Mouse (Mus musculus) stomach, postnatal 0 days (tissue): ENCODE measurements around the gene Syt6.

Source experiments
- CTCF ChIP-seq: IDR thresholded peaks from 2 replicates; pipeline ENCODE4 v1.5.1; 2016; ENCODE audit warnings: antibody characterized with exemption, low read depth, mild to moderate bottlenecking, moderate library complexity
- EP300 ChIP-seq: optimal IDR thresholded peaks from 2 replicates; pipeline ENCODE3; 2016; ENCODE audit warnings: antibody characterized with exemption

DNA sequence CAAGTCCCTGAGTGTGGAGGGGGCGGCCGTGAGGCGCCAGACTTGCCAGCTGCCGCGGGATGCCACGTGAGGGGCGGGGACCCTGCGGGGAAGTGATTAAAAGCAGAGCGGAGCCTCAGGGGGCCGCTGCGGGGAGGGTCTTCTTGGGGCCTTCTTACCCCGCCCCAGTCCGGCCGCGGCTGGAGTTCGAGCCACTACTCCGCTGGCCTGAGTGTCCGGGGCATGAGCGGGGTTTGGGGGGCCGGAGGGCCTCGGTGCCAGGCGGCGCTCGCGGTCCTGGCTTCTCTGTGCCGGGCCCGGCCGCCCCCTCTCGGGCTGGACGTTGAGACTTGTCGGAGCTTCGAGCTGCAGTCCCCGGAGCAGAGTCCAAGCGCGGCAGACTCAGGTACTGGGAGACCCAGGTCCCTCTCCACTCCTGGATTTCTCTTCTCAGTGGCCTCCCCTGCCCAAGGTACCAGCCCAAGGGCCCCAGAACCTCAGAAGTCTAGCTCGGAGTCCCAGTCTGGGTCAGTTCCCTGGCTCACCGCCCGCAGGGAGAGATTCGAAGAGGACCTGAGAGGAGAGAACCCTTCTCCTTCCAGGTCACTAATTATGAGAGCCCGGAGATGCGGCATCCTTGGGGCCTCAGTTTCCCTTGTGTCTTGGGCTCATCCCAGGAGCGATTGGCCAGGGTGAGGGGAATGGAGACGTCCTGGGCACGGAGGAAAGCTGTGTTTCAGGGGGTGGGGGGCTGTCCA, at the start of gene Syt6:
- TF ChIP-seq CTCF (no peak), EP300 (no peak)
